Mouse (Mus musculus): Measurements from ENCODE around the gene Ppid. TPM values are rescaled to one million over a fixed set of nuclear protein-coding genes. Genes with fewer than 3 reads are reported as not detected.
A peak's percentile ranks its signal among the peaks of the same experiment; 100 is the strongest.
"Not testable (repeated sequence)": the region's sequence is repeated elsewhere in the genome, so short reads cannot be mapped to it uniquely, and the experiment has no call there.

Gene Ppid
- polyA plus RNA-seq, 1 experiment = 5.0 TPM

DNA sequence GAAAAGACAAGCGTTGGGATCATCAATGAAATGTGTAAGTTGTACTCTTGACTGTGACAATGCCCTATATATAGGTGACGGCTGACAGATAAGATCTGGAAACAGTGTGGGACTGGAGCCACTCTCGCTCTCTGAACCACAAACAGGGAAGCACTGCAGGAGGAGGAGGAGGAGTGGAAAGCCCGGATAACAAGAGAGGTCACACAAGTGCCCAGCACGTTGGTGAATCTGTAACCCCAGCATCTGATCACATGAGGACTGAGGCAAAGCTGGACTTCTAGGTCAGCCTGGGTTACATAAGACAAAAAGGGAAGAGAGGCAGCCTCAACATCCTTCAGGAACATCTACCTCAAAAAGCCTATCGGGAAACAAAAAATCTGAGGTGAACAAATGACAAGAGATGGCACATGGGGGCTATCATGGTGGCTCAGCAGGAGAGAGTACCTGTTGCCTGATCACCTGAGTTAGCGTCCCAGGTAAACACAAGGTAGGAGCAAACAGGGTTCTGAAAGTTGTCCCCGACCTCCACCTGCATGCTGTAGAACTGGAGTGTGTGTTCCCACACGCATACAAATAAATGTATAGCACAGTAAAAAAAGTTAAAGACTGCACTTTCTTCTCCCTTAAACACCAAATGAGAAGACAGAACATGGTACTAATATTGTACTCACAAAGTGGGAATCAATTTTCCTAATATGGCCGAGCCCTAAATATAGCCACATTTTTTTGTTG lies 26.1 kb upstream of the Ppid start:
- H3K4me3 ChIP-seq (ENCODE audit: extremely low read depth, insufficient read depth, insufficient read length) = no peak overlapping the region
- no peak overlapping the region for H3K27ac ChIP-seq (ENCODE audit: insufficient read depth, low read length)
- peaks cover 12% of the 10 kb centered on the region for H3K27me3 ChIP-seq (ENCODE audit: control insufficient read depth, insufficient read depth, low read length)
- H3K36me3 ChIP-seq (ENCODE audit: control insufficient read depth, insufficient read depth, low read length) = no peaks in the 10 kb centered on the region
- H3K4me1 ChIP-seq (ENCODE audit: control insufficient read depth, insufficient read depth, insufficient read length) = peaks cover 5% of the 10 kb centered on the region; the same call in 1 of the 2 replicates
- DNase-seq (ENCODE audit: low read depth in 1 of 2, low spot score in 2 of 2) = no peak
- TF ChIP-seq POLR2A (IDR thresholded peaks at IDR 0.05; ENCODE audit: low read depth, low read length) (no peak), CTCF (IDR thresholded peaks at IDR 0.05; ENCODE audit: extremely low read depth, insufficient read depth, insufficient read length, insufficient replicate concordance) (no peak)
- WGBS = 83% methylated on average over 10 of the region's 10 CpGs

DNA sequence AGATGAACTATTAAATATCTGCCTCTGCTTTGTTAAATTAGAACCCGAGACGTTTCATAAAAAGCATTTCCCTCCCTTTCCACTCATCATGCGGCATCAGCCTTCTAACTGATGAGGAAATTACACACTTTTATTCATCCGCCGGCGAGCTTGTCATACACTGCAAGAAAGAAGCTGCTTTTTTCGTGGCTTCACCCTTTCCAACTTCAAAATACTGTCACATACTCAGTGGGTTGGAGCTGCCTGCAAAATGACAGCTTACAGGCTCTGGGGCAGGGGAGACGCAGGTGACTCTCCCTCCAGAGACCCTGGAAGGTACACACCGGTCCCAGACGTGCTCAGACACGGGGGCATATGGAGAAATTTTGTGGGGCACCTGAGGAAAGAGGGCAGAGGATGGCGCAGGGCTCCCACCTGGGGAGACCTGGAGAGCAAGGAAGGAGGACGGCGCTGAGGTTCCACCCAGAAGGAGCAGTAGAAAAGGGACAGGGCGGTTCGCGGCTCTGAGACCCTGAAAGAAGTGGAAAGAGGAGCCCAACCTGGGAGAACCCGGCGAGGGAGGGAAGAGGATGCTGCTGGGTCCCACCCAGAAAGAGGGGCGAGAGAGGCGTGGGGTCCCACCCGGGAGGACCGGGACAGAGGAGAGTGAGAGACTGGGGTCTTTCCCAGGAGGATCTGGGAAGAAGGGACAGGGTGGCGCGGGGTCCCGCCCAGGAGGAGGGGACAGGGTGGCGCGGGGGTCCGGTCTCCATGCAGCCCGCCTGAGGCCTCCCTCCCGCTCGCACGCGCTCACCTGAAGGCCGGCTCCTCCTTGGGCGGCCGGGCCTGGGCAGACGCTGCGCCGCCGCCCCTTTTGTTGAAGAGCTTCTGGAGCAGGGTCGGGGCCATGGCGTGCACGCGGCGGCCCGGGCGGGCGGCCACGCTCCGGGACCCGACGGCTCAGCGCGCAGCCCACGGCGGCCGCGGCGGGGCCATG lies 24.1 kb upstream of the Ppid start:
- DNase-seq (ENCODE audit: low read depth in 1 of 2, low spot score in 2 of 2) = peak in 1 of 2 experiments; percentile 11
- Histone ChIP-seq H3K27ac (ENCODE audit: insufficient read depth, low read length) (no peak overlapping the region; the same call in 1 of the 2 replicates), H3K4me3 (ENCODE audit: extremely low read depth, insufficient read depth, insufficient read length) (peak overlapping the region; percentile 80), H3K4me1 (ENCODE audit: control insufficient read depth, insufficient read depth, insufficient read length) (peaks cover 5% of the 10 kb centered on the region; the same call in 1 of the 2 replicates), H3K36me3 (ENCODE audit: control insufficient read depth, insufficient read depth, low read length) (no peaks in the 10 kb centered on the region), H3K27me3 (ENCODE audit: control insufficient read depth, insufficient read depth, low read length) (peaks cover 14% of the 10 kb centered on the region)
- 4% methylated on average over 60 of the region's 60 CpGs for WGBS
- TF ChIP-seq CTCF (IDR thresholded peaks at IDR 0.05; ENCODE audit: extremely low read depth, insufficient read depth, insufficient read length, insufficient replicate concordance) (no peak), POLR2A (IDR thresholded peaks at IDR 0.05; ENCODE audit: low read depth, low read length) (no peak)

DNA sequence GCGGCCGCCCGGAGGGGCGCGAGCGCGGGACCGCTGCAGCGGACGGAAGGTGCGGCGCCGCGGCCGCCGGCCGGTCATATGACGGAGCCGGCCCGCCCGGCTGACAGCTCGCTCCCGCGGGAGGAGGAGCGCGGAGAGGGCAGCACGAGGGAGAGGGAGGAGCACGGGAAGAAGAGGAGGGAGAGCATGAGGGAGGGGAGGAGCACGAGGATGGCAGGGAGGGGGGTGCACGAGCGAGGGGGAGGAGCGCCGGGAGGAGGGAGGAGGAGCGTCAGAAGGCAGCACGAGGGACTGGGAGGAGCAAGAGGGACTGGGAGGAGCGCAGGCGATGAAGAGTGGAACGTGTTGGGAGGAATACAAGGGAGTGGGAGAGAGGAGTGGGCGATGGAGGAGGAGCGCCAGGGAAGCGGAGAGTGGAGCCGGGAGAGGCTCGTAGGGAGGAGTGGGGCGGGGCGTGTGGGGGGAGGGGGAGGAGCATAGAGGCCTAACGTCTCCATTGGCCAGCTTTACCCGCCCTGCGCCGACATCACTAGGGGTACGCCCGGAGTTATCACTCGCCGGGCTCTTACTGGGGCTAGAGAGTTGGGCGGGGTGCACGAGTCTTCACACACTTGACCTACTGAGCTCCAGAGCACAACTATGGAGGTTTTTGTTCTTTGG lies 23.3 kb upstream of the Ppid start, which contains the start of gene Fnip2:
Fnip2 (minus strand) TSS at position 94 of the 660 bp plus-strand sequence.
- peaks cover 5% of the 10 kb centered on the region; the same call in 1 of the 2 replicates for H3K4me1 ChIP-seq (ENCODE audit: control insufficient read depth, insufficient read depth, insufficient read length)
- H3K4me3 ChIP-seq (ENCODE audit: extremely low read depth, insufficient read depth, insufficient read length) = peak within 1 kb of the TSS; percentile 80
- TF ChIP-seq CTCF (IDR thresholded peaks at IDR 0.05; ENCODE audit: extremely low read depth, insufficient read depth, insufficient read length, insufficient replicate concordance) = no peak
- no peak for TF ChIP-seq POLR2A (IDR thresholded peaks at IDR 0.05; ENCODE audit: low read depth, low read length)
- H3K36me3 ChIP-seq (ENCODE audit: control insufficient read depth, insufficient read depth, low read length) = no peaks in the 10 kb centered on the region
- DNase-seq (ENCODE audit: low read depth in 1 of 2, low spot score in 2 of 2) = peak in 1 of 2 experiments; percentile 57
- peak within 1 kb of the TSS; percentile 73 for H3K27ac ChIP-seq (ENCODE audit: insufficient read depth, low read length)
- 1% methylated on average over 52 of the region's 55 CpGs for WGBS
- H3K27me3 ChIP-seq (ENCODE audit: control insufficient read depth, insufficient read depth, low read length) = peaks cover 14% of the 10 kb centered on the region

DNA sequence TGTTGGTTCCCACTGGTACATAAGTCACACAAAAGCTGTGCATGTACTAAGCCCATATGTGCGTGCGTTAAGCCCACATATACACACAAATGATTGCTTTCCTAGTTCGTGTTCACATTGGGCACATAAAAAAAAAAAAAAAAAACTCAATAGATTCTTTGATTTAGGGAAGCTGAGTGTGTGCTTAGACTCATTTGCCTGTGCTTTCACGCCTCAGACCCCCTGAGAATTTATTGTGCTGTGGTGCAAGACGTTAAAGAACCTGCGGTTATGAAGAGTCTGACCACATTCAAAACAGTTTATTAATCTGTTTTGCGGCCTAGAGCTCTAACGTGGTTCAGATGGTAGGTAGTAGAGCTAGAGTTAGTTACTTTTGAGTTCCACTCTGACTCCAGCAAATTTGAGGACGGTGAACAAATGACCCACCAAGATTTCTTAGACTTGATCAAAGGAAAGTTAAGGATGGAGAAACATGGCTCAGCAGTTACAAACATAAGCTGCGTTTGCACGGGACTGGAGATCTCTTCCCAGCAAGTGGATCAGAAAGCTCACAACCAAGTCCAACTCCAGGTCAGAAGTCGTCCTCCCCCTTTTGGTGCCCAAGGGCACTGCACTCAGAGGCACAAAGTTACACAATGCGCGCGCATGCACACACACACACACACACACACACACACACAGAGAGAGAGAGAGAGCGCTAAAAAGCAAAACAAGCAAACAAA lies 22.4 kb upstream of the Ppid start:
- 57% methylated on average over 16 of the region's 16 CpGs for WGBS
- DNase-seq (ENCODE audit: low read depth in 1 of 2, low spot score in 2 of 2) = peak; percentile 53 to 81
- no peak for TF ChIP-seq CTCF (IDR thresholded peaks at IDR 0.05; ENCODE audit: extremely low read depth, insufficient read depth, insufficient read length, insufficient replicate concordance)
- no peak for TF ChIP-seq POLR2A (IDR thresholded peaks at IDR 0.05; ENCODE audit: low read depth, low read length)
- Histone ChIP-seq H3K4me1 (ENCODE audit: control insufficient read depth, insufficient read depth, insufficient read length) (peaks cover 5% of the 10 kb centered on the region; the same call in 1 of the 2 replicates), H3K27ac (ENCODE audit: insufficient read depth, low read length) (no peak overlapping the region), H3K4me3 (ENCODE audit: extremely low read depth, insufficient read depth, insufficient read length) (no peak overlapping the region), H3K27me3 (ENCODE audit: control insufficient read depth, insufficient read depth, low read length) (peaks cover 14% of the 10 kb centered on the region), H3K36me3 (ENCODE audit: control insufficient read depth, insufficient read depth, low read length) (no peaks in the 10 kb centered on the region)

DNA sequence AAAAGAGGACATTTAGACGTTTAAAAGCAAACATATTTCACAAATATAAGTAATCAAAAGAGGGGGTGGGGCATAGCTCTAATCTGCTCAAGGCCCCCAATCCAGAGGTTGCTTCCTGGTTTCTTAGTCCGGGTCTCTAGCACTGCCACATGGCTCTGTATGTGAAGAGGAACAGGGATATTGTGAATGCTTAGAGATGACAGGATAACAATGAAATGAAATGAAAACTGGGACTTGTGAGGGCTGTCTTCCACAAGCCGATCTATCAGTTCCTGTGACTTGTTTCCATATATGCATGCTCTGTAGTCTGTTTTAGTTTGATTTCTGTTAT lies 21.8 kb upstream of the Ppid start:
- Histone ChIP-seq H3K4me3 (ENCODE audit: extremely low read depth, insufficient read depth, insufficient read length) (no peak overlapping the region), H3K27ac (ENCODE audit: insufficient read depth, low read length) (no peak overlapping the region), H3K36me3 (ENCODE audit: control insufficient read depth, insufficient read depth, low read length) (no peaks in the 10 kb centered on the region), H3K4me1 (ENCODE audit: control insufficient read depth, insufficient read depth, insufficient read length) (peaks cover 5% of the 10 kb centered on the region; the same call in 1 of the 2 replicates), H3K27me3 (ENCODE audit: control insufficient read depth, insufficient read depth, low read length) (peaks cover 14% of the 10 kb centered on the region)
- TF ChIP-seq POLR2A (IDR thresholded peaks at IDR 0.05; ENCODE audit: low read depth, low read length) = no peak
- no peak for TF ChIP-seq CTCF (IDR thresholded peaks at IDR 0.05; ENCODE audit: extremely low read depth, insufficient read depth, insufficient read length, insufficient replicate concordance)
- 87% methylated on average over 3 of the region's 3 CpGs for WGBS
- DNase-seq (ENCODE audit: low read depth in 1 of 2, low spot score in 2 of 2) = no peak

DNA sequence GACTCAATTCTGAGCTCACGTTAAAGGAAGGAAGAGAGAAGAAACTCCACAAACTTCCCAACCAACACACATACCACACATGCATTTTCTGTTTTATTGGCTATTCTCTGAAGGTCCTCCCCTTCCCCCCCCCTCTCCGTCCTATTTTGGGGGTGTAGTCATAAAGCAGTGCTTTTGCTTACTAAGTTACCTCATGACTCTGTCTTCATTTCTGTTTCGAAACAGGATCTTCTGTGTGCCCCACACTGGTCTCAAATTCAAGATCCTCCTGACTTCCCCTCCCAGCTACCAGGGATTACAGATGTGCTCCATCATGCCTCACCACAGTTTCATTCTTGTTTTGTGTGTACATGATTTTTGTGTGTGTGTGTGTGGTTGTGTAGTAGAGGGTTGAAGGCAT lies 18.7 kb upstream of the Ppid start:
- TF ChIP-seq CTCF (IDR thresholded peaks at IDR 0.05; ENCODE audit: extremely low read depth, insufficient read depth, insufficient read length, insufficient replicate concordance) (no peak), POLR2A (IDR thresholded peaks at IDR 0.05; ENCODE audit: low read depth, low read length) (no peak)
- Histone ChIP-seq H3K4me1 (ENCODE audit: control insufficient read depth, insufficient read depth, insufficient read length) (peaks cover 3% of the 10 kb centered on the region; the same call in 1 of the 2 replicates), H3K27me3 (ENCODE audit: control insufficient read depth, insufficient read depth, low read length) (peaks cover 7% of the 10 kb centered on the region), H3K4me3 (ENCODE audit: extremely low read depth, insufficient read depth, insufficient read length) (no peak overlapping the region), H3K36me3 (ENCODE audit: control insufficient read depth, insufficient read depth, low read length) (no peaks in the 10 kb centered on the region), H3K27ac (ENCODE audit: insufficient read depth, low read length) (no peak overlapping the region)
- WGBS = 49% methylated on average over 3 of the region's 3 CpGs
- no peak for DNase-seq (ENCODE audit: low read depth in 1 of 2, low spot score in 2 of 2)

DNA sequence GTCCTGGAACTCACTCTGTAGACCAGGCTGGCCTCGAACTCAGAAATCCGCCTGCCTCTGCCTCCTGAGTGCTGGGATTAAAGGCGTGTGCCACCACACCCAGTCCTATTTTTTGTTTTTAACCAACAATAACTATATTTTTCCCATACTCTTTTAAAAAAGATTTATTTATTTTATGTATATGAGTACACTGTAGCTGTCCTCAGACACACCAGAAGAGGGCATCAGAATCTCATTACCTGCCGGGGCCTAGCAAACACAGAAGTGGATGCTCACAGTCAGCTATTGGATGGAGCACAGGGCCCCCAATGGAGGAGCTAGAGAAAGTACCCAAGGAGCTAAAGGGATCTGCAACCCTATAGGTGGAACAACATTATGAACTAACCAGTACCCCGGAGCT lies 17.8 kb upstream of the Ppid start:
- 89% methylated on average over 5 of the region's 5 CpGs for WGBS
- not testable (repeated sequence) for H3K4me3 ChIP-seq (ENCODE audit: extremely low read depth, insufficient read depth, insufficient read length); DNase-seq (ENCODE audit: low read depth in 1 of 2, low spot score in 2 of 2)

More for the DNA sequence above, 17.8 kb upstream of the Ppid start:
- not testable (repeated sequence) for H3K27ac ChIP-seq (ENCODE audit: insufficient read depth, low read length); H3K27me3 ChIP-seq (ENCODE audit: control insufficient read depth, insufficient read depth, low read length); H3K4me1 ChIP-seq (ENCODE audit: control insufficient read depth, insufficient read depth, insufficient read length); H3K36me3 ChIP-seq (ENCODE audit: control insufficient read depth, insufficient read depth, low read length)
